Mouse (Mus musculus) inflammation-experienced regulatory T-cells, adult 6 months (primary cell): ENCODE measurements around the gene Ano1. TPM values are rescaled to one million over a fixed set of nuclear protein-coding genes. Genes with fewer than 3 reads are reported as not detected.

Experiments used
- ATAC-seq: one replicate; pipeline ENCODE4 v1.8.0; 2017
- polyA plus RNA-seq, 3 experiments: library from polyadenylated mRNA; unstranded; fragments of 100-300 nt; shearing (Covaris generic); gene quantifications; one replicate each; pipeline ENCODE4 v1.2.1; 2017

Ano1 gene
- polyA plus RNA-seq: not detected

DNA sequence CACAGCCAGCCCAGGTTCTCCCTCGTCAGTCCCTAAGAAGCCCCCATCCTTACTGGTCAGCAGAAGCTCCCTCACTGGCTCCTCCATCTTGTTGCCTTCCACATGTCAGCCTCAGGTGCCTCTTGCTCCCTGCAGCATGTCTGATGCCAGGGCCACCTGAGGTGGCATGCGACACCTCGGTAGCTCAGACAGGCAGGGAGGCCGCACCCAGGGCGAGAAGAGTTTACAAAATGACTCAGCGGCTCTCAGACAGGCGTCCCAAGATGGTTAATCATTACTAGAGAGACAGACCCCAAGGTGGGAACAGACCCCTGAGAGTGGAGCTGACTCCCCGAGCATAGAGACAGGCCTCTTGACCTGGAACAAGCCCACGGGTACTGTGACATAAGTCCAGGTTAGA, at the start of gene Ano1:
Gene Ano1, minus strand, starts transcription at position 142 of the 400 bp plus-strand sequence.
- ATAC-seq: no peak

DNA sequence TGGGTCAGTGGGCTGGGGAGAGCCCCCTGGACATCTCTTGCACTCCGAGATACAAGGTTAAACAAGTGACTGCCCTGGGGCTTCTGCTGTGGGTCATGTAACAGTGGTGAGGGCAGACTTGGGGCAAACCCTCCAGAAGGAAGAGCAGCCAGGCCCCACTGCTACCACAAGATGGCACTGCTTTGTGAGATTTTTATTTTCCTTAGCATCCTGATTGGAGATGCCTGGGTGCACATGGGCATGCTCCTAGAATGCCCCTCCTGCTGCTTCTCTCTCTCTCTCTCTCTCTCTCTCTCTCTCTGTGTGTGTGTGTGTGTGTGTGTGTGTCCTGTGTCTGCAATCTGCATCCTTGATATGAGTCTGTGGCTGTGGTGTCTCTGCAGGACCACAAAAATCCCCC, 46.7 kb upstream of the Ano1 start:
- ATAC-seq: no peak

DNA sequence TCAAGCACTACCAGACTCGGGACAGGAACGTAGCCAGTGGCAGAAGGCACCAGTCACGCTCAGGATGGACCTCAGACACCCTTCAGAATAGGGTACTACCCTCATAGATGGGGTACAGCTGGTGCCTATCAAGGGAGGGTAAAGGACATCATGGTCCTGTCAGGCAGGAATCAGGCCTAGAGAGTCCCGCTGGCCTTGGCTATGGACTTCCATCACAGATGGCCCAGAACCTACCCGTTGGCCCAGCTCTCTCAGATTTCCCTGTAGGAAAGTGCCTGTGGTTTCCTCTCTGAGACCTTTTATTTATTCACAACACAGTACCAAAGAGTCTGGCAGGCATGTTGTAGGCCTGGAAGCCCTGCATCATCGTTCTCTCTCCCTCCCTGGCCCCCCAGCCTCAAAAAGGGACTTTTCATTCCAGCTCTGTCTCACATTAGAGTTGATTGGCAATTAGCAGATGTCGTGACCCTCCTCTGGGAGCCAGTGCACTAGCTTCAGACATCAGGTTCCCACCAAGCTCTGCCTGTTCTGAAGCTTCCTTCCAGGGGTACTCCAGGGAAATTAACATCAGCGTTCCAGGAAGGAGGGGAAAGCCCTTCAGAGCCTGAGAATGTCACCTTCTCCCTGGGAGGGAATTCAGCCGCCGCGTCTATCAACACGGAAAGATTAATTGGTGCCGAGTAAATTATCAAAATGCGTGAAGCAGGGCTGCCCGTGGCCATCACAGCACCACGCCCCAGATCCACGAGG, 45.4 kb upstream of the Ano1 start:
- ATAC-seq: no peak

DNA sequence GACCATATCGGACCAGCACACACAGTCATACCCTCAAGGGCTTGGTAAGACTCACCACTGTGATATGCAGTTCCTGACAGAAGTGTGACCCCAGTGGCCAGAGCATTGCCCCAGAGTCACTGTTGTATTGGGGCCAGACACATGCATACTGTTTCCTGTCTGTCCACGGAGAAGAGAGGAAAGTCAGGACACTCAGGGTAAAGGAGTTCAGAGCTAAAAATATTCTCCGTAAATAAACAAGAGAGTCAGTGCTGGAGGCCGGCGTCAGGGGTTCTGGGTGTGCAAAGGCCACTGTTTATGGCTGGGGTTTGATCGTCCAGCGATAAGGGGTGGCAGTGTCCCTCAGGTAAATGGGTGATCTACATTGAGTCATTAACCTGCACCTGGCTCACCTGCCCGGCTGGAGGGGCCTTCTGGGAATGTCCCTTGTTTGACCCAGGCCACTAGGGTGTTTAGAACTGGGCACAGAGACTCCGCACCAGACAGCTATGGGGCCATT, 44.3 kb upstream of the Ano1 start:
- no peak for ATAC-seq

DNA sequence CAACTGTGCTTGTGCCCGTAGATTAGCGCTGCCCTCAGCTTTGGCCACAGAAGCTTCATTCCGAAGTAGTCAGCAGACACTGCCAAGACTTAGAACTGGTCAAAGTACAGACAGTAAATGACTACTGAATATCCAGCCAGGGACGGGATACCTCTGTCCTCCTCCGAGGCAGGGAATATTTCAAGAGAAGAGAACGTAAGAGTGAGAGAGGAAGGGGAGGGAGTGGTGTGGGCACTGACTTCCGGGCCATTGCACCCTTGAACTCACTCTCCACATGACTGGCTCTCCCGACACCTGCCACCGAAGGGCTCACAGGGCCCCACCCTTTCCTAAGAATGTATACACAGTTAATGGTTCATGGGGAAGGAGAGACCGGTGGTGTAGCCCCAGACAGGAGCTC, 41.5 kb upstream of the Ano1 start:
- ATAC-seq: no peak

DNA sequence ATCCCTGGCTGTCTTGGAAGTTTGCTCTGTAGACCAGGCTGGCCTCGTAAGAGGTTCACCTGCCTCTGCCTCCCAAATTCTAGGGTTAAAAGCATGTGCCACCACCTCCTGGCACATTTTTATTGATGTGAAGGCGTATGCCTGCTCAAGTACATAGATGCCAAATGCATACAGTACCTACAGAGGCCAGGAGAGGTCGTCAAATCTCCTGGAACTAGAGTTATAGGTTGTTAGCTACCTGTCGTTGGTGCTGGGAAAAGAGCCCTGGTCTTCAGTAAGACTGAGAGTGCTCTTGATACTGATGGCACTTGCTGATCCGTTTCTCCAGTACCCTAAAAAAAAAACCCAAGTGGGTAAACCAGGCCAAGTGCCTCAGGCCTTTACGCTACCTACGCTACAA, 39.7 kb upstream of the Ano1 start:
- no peak for ATAC-seq

DNA sequence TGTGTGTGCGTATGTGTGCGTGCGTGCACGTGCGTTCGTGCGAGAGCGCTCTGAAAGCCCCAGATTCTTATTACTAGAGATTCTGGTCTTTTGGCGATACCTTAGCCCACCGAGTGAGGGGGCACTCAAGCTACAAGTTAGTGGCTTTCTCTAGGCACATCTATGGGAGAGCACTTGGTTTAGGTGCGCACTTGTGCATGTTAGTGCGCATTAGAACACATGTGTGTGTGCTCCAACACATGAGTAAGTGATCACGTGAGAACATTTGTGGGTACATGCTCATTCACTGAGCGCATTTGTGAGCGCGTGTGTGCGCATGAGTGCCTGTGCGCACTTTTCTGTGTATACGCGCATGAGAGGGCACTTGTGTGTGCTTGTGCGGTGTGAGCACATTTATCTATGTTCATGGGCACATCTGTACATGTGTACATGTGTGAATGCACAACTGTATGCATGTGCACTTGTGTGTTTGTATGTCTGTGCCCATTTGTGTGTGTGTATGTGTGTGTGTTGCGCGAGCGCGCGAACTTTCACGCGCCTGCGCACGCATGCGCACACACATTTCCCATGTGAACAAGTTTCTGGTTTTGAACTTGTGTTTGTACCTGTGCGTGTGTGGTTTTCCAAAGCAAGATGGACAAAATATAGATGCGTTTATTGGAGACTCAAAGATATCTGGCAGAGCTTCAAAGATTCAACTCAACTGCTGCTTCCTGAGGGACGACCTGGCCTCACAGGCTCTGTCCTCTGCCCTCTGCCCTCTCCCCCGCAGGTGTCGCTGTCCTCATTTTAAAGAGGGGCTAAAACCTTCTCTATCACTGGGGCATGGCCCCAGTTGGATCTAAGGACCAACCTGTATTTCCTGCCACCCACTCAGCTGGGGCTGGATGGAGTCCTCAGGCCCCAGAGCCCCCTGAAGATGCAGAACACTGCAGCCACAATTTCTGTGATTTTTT, 38.1 kb upstream of the Ano1 start:
- ATAC-seq: no peak

DNA sequence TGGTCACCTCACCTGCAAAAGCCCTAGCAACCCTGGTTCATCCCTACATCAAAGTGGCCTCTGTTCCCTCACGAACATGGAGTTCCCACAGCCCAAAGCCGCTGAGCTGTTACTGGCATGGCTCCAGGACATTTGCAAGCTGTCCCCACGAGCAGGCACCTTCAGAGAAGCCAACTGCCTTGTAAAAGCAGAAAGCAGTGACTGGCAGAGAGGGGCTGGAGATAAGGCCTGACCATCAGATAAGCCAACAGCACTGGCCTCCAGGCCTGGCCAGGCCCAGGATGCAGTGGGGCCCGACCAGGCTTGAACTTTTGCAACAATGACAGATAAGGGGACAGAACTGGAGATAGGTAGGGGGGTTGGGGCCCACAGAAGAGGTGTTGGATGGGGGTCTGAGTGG, 36.9 kb upstream of the Ano1 start:
- ATAC-seq: no peak

DNA sequence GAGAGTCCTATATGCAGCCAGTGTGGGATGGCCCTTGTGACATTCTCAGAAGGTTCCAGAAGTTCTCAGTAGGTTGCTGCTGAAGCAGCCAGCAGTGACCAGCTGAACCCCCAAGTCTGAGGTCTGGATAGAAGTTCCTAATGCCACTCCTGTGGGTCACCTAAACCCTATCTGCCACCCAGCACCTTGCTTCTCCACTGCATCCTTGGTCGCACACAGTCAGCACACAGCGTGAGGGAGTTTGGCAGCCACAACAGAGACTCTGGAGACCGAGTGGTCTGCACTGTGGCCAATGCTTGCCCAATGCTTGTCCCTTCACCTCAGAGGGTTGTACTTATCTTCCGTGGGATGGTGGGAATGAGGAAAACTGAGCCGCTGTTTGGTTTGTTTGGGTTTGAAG, 35.7 kb upstream of the Ano1 start:
- no peak for ATAC-seq

DNA sequence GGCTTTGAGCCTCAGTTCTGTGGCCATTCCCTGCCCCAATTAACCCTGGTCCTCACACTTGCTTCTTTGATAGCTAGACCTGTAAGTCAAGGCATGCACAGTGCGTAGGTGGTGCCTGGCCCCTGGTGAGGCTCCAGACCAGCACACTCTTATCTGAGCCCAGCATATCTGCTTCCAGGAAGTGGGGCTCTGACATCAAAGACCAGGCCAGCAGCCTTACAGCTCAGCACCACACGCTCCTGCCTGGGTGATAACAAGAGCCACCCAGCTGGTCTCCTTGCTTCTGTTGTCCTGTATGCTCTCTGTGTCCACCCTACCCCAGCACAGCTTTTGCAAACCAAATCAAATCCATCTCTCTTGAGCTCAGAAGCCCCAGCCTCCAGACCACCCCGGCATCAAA, 34.8 kb upstream of the Ano1 start:
- no peak for ATAC-seq

DNA sequence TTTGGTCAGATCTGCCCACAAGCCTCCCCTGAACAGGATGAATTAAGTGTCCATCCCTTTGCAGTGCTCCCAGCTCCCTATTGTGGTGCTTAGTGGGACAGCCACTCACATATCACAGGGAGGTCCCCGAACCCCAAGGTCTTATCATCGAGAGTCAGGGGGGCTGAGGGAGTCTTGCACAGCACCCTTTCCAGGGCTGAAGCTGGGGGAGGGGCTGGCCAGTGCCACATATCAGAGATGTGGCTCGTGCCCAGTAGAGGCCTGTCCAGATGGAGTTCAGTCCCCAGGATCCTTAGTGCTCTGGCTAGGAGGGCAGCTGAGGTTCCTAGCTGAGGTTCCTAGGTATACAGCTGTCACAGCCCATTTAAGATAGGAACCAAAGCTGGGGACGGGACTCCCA, 32.4 kb upstream of the Ano1 start:
- no peak for ATAC-seq

DNA sequence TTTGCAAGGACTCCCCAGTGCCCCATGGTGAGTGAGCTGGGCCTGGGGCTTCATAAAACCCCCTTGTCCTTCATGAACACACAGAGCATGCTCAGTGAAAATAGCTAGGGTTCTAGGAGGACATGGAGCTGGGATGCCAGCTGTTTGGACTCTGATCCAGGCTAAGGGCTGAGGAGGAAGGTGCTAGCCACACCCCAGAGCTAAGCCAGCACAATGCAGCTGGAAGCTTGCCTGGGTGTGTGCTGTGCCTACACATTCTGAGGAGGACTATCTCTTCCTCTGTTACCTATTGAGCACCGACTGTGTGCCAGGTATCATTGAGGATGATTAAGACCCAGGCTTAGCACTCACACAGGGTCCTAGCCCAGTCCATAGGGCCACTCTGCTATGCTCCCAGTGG, 30.6 kb upstream of the Ano1 start:
- no peak for ATAC-seq

DNA sequence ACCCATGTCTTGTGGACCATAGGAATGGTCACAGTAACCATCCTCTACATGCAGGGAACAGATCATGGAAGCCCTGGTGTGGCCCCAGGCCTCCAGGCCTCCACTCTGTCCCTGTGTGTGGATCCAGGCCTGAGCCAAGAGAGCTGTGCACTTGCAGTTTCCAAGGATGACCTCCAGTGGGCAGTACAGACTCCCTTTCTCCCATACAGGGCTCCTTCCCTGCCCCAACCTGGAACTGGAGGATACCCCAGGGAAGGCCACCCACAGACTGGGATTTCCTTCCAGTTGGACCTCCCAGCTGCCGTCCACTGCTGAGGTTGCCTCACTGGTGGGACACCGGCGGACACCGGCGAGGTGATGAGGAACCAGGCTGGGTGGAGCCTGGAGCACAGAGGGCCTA, 29.6 kb upstream of the Ano1 start:
- ATAC-seq: no peak

DNA sequence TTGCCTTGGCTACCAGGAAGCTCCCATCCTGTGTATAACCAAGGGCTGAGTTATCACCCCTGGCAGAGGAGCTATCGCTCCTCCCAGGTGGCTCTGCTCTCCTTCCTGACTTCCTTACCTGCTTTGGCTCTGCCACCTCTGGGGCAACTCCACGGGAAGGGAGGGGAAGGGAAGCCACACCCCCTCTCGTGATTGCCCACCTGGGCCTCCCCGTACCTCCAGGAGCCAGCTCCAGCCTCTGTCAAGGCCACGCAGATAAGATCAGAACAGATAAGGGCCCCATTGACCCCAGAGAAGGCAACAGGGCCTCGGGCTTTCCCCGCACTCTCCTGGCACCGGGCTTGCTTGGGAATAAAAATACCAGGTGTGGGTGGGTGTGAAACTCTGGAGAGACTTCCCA, 28.4 kb upstream of the Ano1 start:
- no peak for ATAC-seq

DNA sequence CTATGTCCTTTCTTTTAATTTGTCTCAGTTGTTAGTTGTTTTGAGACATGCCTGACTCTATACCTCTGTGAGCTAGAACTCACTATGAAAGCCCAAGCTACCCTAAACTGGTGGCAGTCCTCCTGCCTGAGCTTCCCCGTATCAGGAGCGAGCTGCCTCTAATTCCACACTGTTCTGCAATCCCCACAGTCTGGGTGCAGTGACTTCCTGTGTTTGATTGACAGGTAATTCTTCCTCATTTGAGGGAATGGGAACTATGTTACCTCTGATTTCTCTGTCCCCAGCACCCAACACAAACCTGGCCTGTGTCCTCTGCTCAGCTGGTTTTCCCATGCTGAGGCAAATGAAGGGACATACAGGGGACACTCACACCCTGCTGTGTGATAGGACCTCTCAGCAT, 27.9 kb upstream of the Ano1 start:
- no peak for ATAC-seq

DNA sequence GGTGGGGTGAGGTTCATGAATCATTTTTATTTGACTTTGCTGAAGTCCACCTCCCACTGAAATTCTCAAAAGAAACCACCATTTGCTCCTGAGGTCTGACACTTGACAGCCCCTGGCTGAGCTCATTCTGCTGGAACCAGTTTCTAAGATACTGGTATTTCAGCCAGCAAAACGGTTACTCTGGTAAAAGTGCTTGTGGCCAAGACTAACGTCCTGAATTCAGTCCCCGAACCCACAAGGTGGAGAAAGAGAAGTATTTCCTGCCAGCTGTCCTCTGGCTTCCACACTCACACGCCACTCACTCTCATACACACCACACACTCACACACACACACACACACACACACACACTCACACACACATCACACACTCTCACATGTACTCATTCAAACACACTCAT, 26.0 kb upstream of the Ano1 start:
- ATAC-seq: no peak

DNA sequence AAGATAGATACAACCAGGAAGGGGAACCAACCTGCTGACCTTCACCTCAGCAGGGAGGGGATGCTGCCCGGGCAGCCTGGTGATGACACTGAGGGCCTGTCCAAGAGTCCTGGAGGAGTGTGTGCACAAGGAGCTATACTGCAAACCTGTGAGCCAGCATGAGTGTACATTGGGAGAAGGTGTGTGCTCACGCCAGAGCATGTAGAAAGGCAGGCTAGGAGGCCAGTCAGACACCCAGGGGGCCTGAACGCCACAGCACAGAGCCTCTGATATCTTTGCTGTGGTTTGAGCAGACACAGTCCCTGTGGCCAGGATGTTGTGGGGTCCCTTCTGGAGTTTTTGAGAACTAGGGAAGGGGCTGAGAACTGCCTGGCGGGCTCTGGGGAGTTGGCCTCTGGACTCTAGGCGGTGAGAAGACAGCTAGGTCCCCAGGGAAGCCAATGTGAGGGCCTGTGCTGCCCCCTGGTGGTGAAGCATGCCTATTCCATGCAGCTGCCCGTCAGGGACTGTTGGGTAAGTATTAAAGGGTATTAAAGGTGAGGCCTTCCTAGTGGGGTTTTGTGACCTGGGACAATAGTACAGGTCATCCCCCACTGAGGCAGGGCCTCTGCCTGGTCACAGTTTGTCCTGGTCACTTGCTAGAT, 24.2 kb upstream of the Ano1 start:
- ATAC-seq: no peak

DNA sequence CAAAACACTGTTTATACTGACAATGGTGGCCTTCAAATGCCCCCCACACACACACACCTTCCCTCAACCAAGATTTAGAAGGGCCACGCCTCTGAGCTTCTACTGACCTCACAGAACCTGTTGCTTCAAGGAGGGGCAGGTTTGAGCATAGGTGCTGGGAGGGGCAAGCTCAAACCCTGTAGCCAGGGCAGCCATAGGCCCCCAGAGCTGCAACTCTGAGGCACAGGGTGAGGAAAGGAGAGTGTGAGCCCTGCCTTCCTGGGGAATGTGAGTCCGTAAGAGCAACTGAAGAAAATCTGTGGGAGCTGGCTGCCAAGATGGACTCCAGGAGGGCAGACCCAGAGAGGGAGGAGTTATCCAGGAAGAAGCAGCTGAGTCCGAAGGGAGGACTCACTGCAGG, 23.4 kb upstream of the Ano1 start:
- ATAC-seq: no peak

DNA sequence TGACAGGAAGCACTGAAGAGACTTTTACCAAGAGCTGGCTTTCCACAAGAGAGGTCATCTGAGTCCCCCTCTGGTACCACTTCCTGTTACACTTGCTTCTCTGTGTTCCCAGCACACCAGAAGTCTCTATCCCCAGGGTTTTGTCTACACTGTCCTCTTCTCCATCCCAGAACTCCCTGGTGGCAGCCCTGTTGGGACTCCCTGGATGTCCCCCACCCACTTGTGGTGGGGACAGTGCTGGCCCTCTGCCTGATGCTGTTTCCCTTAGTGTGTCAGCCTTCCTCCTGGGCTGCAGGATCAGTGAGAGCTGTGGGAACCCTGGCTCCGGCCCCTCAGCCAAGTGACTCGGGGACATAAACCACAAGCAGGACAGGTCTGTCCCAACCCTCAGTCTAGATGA, 22.5 kb upstream of the Ano1 start:
- no peak for ATAC-seq

DNA sequence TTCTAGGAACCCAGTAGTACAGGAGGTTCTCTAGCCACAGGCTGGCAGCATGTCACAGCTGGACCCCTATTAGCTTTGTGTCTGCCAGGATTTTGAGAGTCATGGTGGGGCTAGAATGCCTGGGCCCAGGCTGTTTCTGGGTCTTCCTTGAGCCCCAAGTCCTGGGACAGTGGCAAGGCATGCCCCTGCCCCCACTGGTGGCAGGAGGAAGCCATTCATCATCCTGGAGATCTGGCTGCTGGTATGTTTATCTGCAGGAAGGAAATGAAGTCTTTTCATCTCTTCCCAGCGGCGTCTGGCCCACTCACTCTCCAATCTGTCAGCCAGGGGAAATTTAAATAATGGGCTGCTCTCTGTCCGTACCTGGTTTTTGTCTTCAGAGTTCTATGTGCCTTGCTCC, 18.3 kb upstream of the Ano1 start:
- no peak for ATAC-seq

DNA sequence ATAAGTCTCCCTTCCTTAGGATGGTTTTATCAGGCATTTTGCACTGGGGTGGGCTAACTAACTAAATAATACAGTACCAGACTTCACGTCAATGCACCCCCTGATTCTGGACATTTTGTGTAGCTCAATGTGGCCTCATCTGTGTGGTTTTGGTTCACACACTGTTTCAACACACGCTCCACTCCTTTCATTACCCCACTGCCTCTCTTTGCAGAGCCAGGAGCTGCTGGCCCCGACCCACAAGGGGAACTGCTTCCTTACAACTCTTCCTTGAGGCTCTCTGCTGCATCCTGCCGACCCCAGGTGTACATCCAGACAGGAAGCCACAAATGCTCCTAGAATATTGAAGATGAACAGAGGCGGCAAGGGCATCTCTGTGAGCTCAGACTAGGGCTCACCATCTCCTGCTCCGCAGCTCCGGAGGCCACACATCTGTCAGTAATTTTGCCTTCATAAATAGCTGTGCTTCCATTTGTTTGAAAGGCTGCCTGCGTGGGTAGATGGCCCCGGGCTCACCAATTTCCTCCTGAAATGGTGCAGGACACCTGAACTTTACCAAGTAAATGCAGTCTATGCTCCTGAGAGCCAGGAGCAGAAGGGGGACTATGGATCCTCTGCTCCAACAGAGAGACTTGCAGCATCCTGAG, 17.8 kb upstream of the Ano1 start:
- no peak for ATAC-seq

DNA sequence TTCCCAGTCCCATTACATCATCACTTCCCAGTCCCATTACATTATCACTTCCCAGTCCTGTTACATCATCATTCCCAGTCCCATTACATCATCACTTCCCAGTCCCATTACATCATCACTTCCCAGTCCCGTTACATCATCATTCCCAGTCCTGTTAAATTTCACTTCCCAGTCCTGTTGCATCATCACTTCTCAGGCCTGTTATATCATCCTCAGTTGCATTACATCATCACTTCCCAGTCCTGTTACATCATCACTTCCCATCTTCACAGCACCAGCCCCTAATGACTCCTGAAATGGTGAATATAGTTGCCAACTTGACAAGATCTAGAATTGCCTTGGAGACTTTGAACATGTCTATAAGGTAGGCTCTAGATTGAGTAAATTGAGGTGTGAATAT, 17.1 kb upstream of the Ano1 start:
- no peak for ATAC-seq
